Mouse (Mus musculus): ENCODE measurements around the gene Pim3. TPM values are rescaled to one million over a fixed set of nuclear protein-coding genes. Genes with fewer than 3 reads are reported as not detected.

The Pim3 gene
- polyA plus RNA-seq, 2 experiments = 3.1 to 8.5 TPM

- no peak overlapping the region for H3K9ac ChIP-seq (replicated peaks)
Measured at GRCm38 (mm10) chr15:88865061-88865460, 3.1 kb downstream of the Pim3 start.

GRCm38 (mm10) chr15:88865888-88866695 is 4.1 kb downstream of the Pim3 start:
- Histone ChIP-seq H3K4me2 (ENCODE audit: low read depth) (no peak overlapping the region), H3K9ac (replicated peaks) (no peak overlapping the region), H3K9me3 (ENCODE audit: control insufficient read depth, low read length) (no peaks in the 10 kb centered on the region), H3K27me3 (ENCODE audit: control insufficient read depth, insufficient read depth, low read length) (no peaks in the 10 kb centered on the region), H3K4me3 (ENCODE audit: insufficient read depth in 1 of 2, low read depth in 2 of 2, low read length in 2 of 2) (no peak overlapping the region), H3K36me3 (replicated peaks; ENCODE audit: control insufficient read depth, insufficient read depth, low read depth) (peaks cover 8% of the 10 kb centered on the region), H3K4me1 (replicated peaks; ENCODE audit: control insufficient read depth in 2 of 2, insufficient read depth in 2 of 2, low read length in 1 of 2) (peaks cover 7 to 18% of the 10 kb centered on the region in 2 experiments), H3K27ac (no peak overlapping the region)
- ATAC-seq (ENCODE audit: insufficient read depth) (no peak), DNase-seq (ENCODE audit: low read depth in 3 of 3, low spot score in 3 of 3) (no peak)
- TF ChIP-seq CTCF (IDR thresholded peaks at IDR 0.05; ENCODE audit: low read depth) = no peak
- 64% methylated on average over 4 of the region's 4 CpGs for WGBS (ENCODE audit: insufficient replicate concordance)

More at GRCm38 (mm10) chr15:88865061-88865460, 3.1 kb downstream of the Pim3 start:
- peak overlapping the region; percentile 83 for H3K4me2 ChIP-seq (ENCODE audit: low read depth)
- H3K36me3 ChIP-seq (replicated peaks; ENCODE audit: control insufficient read depth, insufficient read depth, low read depth) = peaks cover 8% of the 10 kb centered on the region
- 0 out of 4 replicates have a peak overlapping the region, but pooled peaks of 1 of the 2 experiments have one; percentile 6 for H3K4me3 ChIP-seq (ENCODE audit: insufficient read depth in 1 of 2, low read depth in 2 of 2, low read length in 2 of 2)
- H3K27me3 ChIP-seq (ENCODE audit: control insufficient read depth, insufficient read depth, low read length) = no peaks in the 10 kb centered on the region
- TF ChIP-seq CTCF (IDR thresholded peaks at IDR 0.05; ENCODE audit: low read depth) = no peak
- no peak for TF ChIP-seq EP300 (IDR thresholded peaks at IDR 0.05; ENCODE audit: low read depth)
- H3K4me1 ChIP-seq (replicated peaks; ENCODE audit: control insufficient read depth in 2 of 2, insufficient read depth in 2 of 2, low read length in 1 of 2) = peaks cover 7 to 18% of the 10 kb centered on the region in 2 experiments
- H3K27ac ChIP-seq = no peak overlapping the region
- ATAC-seq (ENCODE audit: insufficient read depth) = no peak
- no peaks in the 10 kb centered on the region for H3K9me3 ChIP-seq (ENCODE audit: control insufficient read depth, low read length)
- 84% methylated on average over 14 of the region's 14 CpGs for WGBS (ENCODE audit: insufficient replicate concordance)
- no peak for DNase-seq (ENCODE audit: low read depth in 3 of 3, low spot score in 3 of 3)

- Histone ChIP-seq H3K27me3 (ENCODE audit: control insufficient read depth, insufficient read depth, low read length) (no peaks in the 10 kb centered on the region), H3K4me1 (replicated peaks; ENCODE audit: control insufficient read depth in 2 of 2, insufficient read depth in 2 of 2, low read length in 1 of 2) (peaks cover 5 to 12% of the 10 kb centered on the region in 2 experiments; a peak in 3 of 4 replicates), H3K9ac (replicated peaks) (no peak overlapping the region), H3K27ac (no peak overlapping the region), H3K9me3 (ENCODE audit: control insufficient read depth, low read length) (no peaks in the 10 kb centered on the region), H3K36me3 (replicated peaks; ENCODE audit: control insufficient read depth, insufficient read depth, low read depth) (peaks cover 8% of the 10 kb centered on the region), H3K4me2 (ENCODE audit: low read depth) (no peak overlapping the region), H3K4me3 (ENCODE audit: insufficient read depth in 1 of 2, low read depth in 2 of 2, low read length in 2 of 2) (no peak overlapping the region)
- ATAC-seq (ENCODE audit: insufficient read depth) = no peak
- 49% methylated on average over 7 of the region's 7 CpGs for WGBS (ENCODE audit: insufficient replicate concordance)
- no peak for DNase-seq (ENCODE audit: low read depth in 3 of 3, low spot score in 3 of 3)
- TF ChIP-seq CTCF (IDR thresholded peaks at IDR 0.05; ENCODE audit: low read depth) = no peak
- TF ChIP-seq EP300 (IDR thresholded peaks at IDR 0.05; ENCODE audit: low read depth) = no peak
Measured at GRCm38 (mm10) chr15:88866934-88867356, 5.0 kb downstream of the Pim3 start.

GRCm38 (mm10) chr15:88867368-88868023 is 5.5 kb downstream of the Pim3 start:
- ATAC-seq (ENCODE audit: insufficient read depth) (no peak), DNase-seq (ENCODE audit: low read depth in 3 of 3, low spot score in 3 of 3) (no peak)
- Histone ChIP-seq H3K9ac (replicated peaks) (no peak overlapping the region), H3K9me3 (ENCODE audit: control insufficient read depth, low read length) (no peaks in the 10 kb centered on the region), H3K27me3 (ENCODE audit: control insufficient read depth, insufficient read depth, low read length) (no peaks in the 10 kb centered on the region), H3K4me3 (ENCODE audit: insufficient read depth in 1 of 2, low read depth in 2 of 2, low read length in 2 of 2) (no peak overlapping the region), H3K4me1 (replicated peaks; ENCODE audit: control insufficient read depth in 2 of 2, insufficient read depth in 2 of 2, low read length in 1 of 2) (peaks cover 5 to 12% of the 10 kb centered on the region in 2 experiments; a peak in 3 of 4 replicates), H3K36me3 (replicated peaks; ENCODE audit: control insufficient read depth, insufficient read depth, low read depth) (peaks cover 8% of the 10 kb centered on the region), H3K27ac (no peak overlapping the region), H3K4me2 (ENCODE audit: low read depth) (no peak overlapping the region)
- 33% methylated on average over 5 of the region's 5 CpGs for WGBS (ENCODE audit: insufficient replicate concordance)
- TF ChIP-seq CTCF (IDR thresholded peaks at IDR 0.05; ENCODE audit: low read depth) = no peak
- no peak for TF ChIP-seq EP300 (IDR thresholded peaks at IDR 0.05; ENCODE audit: low read depth)
